Mouse (Mus musculus) left cerebral cortex, adult 2 months (tissue): ENCODE results near the gene Sec16b. TPM values are rescaled to one million over a fixed set of nuclear protein-coding genes. Genes with fewer than 3 reads are reported as not detected.

Experiments used
- DNase-seq, 2 experiments: peaks; one replicate each; pipeline ENCODE4 v3.0.0; 2021 to 2022; ENCODE audit warnings: low spot score in 2 of 2, mixed read lengths in 1 of 2; ENCODE audit errors: extremely low spot score in 1 of 2
- H3K27ac ChIP-seq: fragments of 200-600 bp; 2 replicates; pipeline ENCODE4 v1.8.1; 2022
- H3K4me3 ChIP-seq: fragments of 200-600 bp; 2 replicates; pipeline ENCODE4 v1.8.1; 2022
- CTCF ChIP-seq: fragments of 200-600 bp; IDR thresholded peaks from 2 replicates; pipeline ENCODE4 v1.8.1; 2022; ENCODE audit warnings: antibody characterized with exemption, mild to moderate bottlenecking, moderate library complexity
- intact Hi-C: fragments of 180-260 bp; cut with DNase I; formaldehyde crosslinking; loops from one replicate; pipeline ENCODE4 v1.15.1; 2025
- total RNA-seq, 2 experiments: library from RNA; stranded (reverse); gene quantifications; 2 replicates each; pipeline ENCODE4 v1.2.3; 2021

Sec16b gene
- total RNA-seq, 2 experiments from 2014 or later, result 1.4 TPM

GRCm38 (mm10) chr1:157516838-157517808 is 10.6 kb downstream of the Sec16b start:
- no peak overlapping the region for H3K4me3 ChIP-seq
- DNase-seq, result no peak
- intact Hi-C loops, result loop anchor here (5.0 kb wide), 2 partner anchors 90 to 350 kb away; no protein-coding TSS in a partner anchor
- H3K27ac ChIP-seq, result peak overlapping the region; percentile 87
- TF ChIP-seq CTCF, result no peak

- intact Hi-C loops, result loop anchor here (2.0 to 5.0 kb wide), 3 partner anchors 73 to 351 kb away; no protein-coding TSS in a partner anchor
- peak overlapping the region; percentile 87 for H3K27ac ChIP-seq
- TF ChIP-seq CTCF, result no peak
- no peak overlapping the region for H3K4me3 ChIP-seq
- peak; percentile 68 for DNase-seq
Measured at GRCm38 (mm10) chr1:157518111-157518523, 11.6 kb downstream of the Sec16b start.

GRCm38 (mm10) chr1:157519396-157519795 is 12.9 kb downstream of the Sec16b start:
- Histone ChIP-seq H3K27ac (peak overlapping the region; percentile 87), H3K4me3 (no peak overlapping the region)
- intact Hi-C loops, result loop anchor here (2.0 to 5.0 kb wide), 3 partner anchors 75 to 352 kb away; no protein-coding TSS in a partner anchor
- no peak for DNase-seq
- TF ChIP-seq CTCF, result no peak

GRCm38 (mm10) chr1:157522322-157522721 is 15.8 kb downstream of the Sec16b start:
- TF ChIP-seq CTCF, result no peak
- Histone ChIP-seq H3K27ac (no peak overlapping the region), H3K4me3 (no peak overlapping the region)
- intact Hi-C loops, result no loop called here
- no peak for DNase-seq

- no peak overlapping the region for H3K4me3 ChIP-seq
- intact Hi-C loops, result no loop called here
- no peak for DNase-seq
- no peak for TF ChIP-seq CTCF
- H3K27ac ChIP-seq, result no peak overlapping the region
Measured at GRCm38 (mm10) chr1:157524775-157525174, 18.2 kb downstream of the Sec16b start.

GRCm38 (mm10) chr1:157525692-157526354 is 19.3 kb downstream of the Sec16b start:
- Histone ChIP-seq H3K27ac (no peak overlapping the region), H3K4me3 (no peak overlapping the region)
- intact Hi-C loops, result no loop called here
- DNase-seq, result no peak
- TF ChIP-seq CTCF, result no peak

- TF ChIP-seq CTCF, result no peak
- H3K27ac ChIP-seq, result no peak overlapping the region
- intact Hi-C loops, result no loop called here
- no peak overlapping the region for H3K4me3 ChIP-seq
- no peak for DNase-seq
Measured at GRCm38 (mm10) chr1:157526625-157527024, 20.1 kb downstream of the Sec16b start.

- intact Hi-C loops, result no loop called here
- Histone ChIP-seq H3K27ac (no peak overlapping the region), H3K4me3 (no peak overlapping the region)
- no peak for TF ChIP-seq CTCF
- no peak for DNase-seq
Measured at GRCm38 (mm10) chr1:157532826-157533460, 26.4 kb downstream of the Sec16b start.

GRCm38 (mm10) chr1:157535571-157535970 is 29.0 kb downstream of the Sec16b start:
- no peak for DNase-seq
- intact Hi-C loops, result loop anchor here (5.0 kb wide), 1 partner anchor 238 kb away; no protein-coding TSS in a partner anchor
- Histone ChIP-seq H3K27ac (no peak overlapping the region), H3K4me3 (no peak overlapping the region)
- no peak for TF ChIP-seq CTCF

- DNase-seq, result peak; percentile 55 to 60
- Histone ChIP-seq H3K27ac (0 out of 2 replicates have a peak overlapping the region, but pooled peaks have one; percentile 13), H3K4me3 (no peak overlapping the region)
- intact Hi-C loops, result loop anchor here (2.0 to 5.0 kb wide), 2 partner anchors 124 to 239 kb away; partner anchors contain the start of gene Rasal2
- TF ChIP-seq CTCF, result peak; percentile 93
Measured at GRCm38 (mm10) chr1:157536471-157536870, 29.9 kb downstream of the Sec16b start.

GRCm38 (mm10) chr1:157537636-157538035 is 31.1 kb downstream of the Sec16b start:
- Histone ChIP-seq H3K4me3 (no peak overlapping the region), H3K27ac (no peak overlapping the region)
- TF ChIP-seq CTCF, result peak; percentile 53
- peak in 1 of 2 experiments; percentile 40 for DNase-seq
- intact Hi-C loops, result loop anchor here (2.0 to 5.0 kb wide), 2 partner anchors 125 to 240 kb away; partner anchors contain the start of gene Rasal2
